Mouse (Mus musculus): ENCODE measurements around the gene Clec5a. TPM values are rescaled to one million over a fixed set of nuclear protein-coding genes. Genes with fewer than 3 reads are reported as not detected.

Gene Clec5a
- total RNA-seq, 2 experiments from 2014 or later, result 90.9 to 138 TPM

Other genes with a start within 250 kb of the Clec5a start
- 7.0 and 9.2 TPM in 2 replicates for gene E330009J07Rik, start 149.7 kb downstream of the Clec5a start, total RNA-seq (2015)
- gene E330009J07Rik, start 149.7 kb downstream of the Clec5a start, total RNA-seq (2017), result 12.3 and 12.5 TPM in 2 replicates
- not detected in 2 replicates for gene Wee2, start 146.7 kb downstream of the Clec5a start, total RNA-seq (2015)
- not detected in 2 replicates for gene Wee2, start 146.7 kb downstream of the Clec5a start, total RNA-seq (2017)
- gene Ssbp1, start 114.5 kb downstream of the Clec5a start, total RNA-seq (2015), result 155 and 183 TPM in 2 replicates
- 98.6 and 141 TPM in 2 replicates for gene Ssbp1, start 114.5 kb downstream of the Clec5a start, total RNA-seq (2017)
- gene Tas2r137, start 94.6 kb downstream of the Clec5a start, total RNA-seq (2015), result not detected in 2 replicates
- gene Tas2r137, start 94.6 kb downstream of the Clec5a start, total RNA-seq (2017), result not detected in 2 replicates
- gene Tas2r108, start 92.3 kb downstream of the Clec5a start, total RNA-seq (2015), result not detected in 2 replicates
- not detected in 2 replicates for gene Tas2r108, start 92.3 kb downstream of the Clec5a start, total RNA-seq (2017)
- gene Prss37, start 66.3 kb downstream of the Clec5a start, total RNA-seq (2015), result not detected in 2 replicates
- gene Prss37, start 66.3 kb downstream of the Clec5a start, total RNA-seq (2017), result not detected in 2 replicates
- gene Olfr461, start 30.8 kb downstream of the Clec5a start, total RNA-seq (2015), result not detected in 2 replicates
- not detected in 2 replicates for gene Olfr461, start 30.8 kb downstream of the Clec5a start, total RNA-seq (2017)
- gene Olfr460, start 16.3 kb downstream of the Clec5a start, total RNA-seq (2015), result not detected in 2 replicates
- not detected in 2 replicates for gene Olfr460, start 16.3 kb downstream of the Clec5a start, total RNA-seq (2017)
- gene Tas2r138, start 27.5 kb upstream of the Clec5a start, total RNA-seq (2015), result not detected in 2 replicates
- not detected in 2 replicates for gene Tas2r138, start 27.5 kb upstream of the Clec5a start, total RNA-seq (2017)
- gene Mgam, start 43.0 kb upstream of the Clec5a start, total RNA-seq (2015), result 35.6 and 43.9 TPM in 2 replicates
- gene Mgam, start 43.0 kb upstream of the Clec5a start, total RNA-seq (2017), result 55.5 and 85.3 TPM in 2 replicates